Mouse (Mus musculus) gastrocnemius, adult 2 months (tissue): ENCODE results near the gene Map7. TPM values are rescaled to one million over a fixed set of nuclear protein-coding genes. Genes with fewer than 3 reads are reported as not detected.

Experiments used
- DNase-seq: peaks from one replicate; pipeline ENCODE4 v3.0.0; 2022
- H3K27ac ChIP-seq: fragments of 200-600 bp; 2 replicates; pipeline ENCODE4 v1.8.1; 2022; ENCODE audit warnings: mild to moderate bottlenecking
- H3K4me3 ChIP-seq: fragments of 200-600 bp; 2 replicates; pipeline ENCODE4 v1.8.1; 2022; ENCODE audit warnings: mild to moderate bottlenecking, moderate library complexity
- CTCF ChIP-seq: fragments of 200-600 bp; IDR thresholded peaks from 2 replicates; pipeline ENCODE4 v1.8.1; 2022; ENCODE audit warnings: antibody characterized with exemption, mild to moderate bottlenecking, moderate library complexity
- intact Hi-C: fragments of 180-260 bp; cut with DNase I; formaldehyde crosslinking; loops from one replicate; pipeline ENCODE4 v1.15.1; 2025
- total RNA-seq, 2 experiments: library from RNA; stranded (reverse); gene quantifications; 2 replicates each; pipeline ENCODE4 v1.2.3; 2021

Gene Map7
- total RNA-seq, 2 experiments from 2014 or later: 3.9 to 4.9 TPM

DNA sequence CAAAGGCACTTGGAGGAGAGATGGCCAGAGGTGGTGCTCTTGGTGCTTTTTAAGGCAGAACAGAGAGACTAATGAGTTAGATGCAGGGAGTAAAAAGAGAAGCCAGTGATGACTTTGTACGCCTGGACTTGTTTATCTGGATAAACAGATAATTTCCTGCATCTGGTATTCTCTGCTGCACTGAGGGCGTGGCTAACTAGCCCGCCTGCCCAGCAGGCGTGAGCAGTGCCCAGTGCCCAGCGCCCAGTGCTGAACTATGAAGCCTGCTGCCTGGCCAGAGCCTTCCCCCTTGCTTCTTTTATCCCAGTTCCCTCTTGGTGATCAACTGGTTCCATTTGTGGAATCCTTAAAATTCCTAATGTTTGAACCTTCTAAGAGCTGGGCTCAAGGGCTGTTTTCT lies 81.8 kb downstream of the Map7 start:
- Histone ChIP-seq H3K4me3 (no peak overlapping the region), H3K27ac (no peak overlapping the region)
- no peak for DNase-seq
- TF ChIP-seq CTCF: no peak
- intact Hi-C loops: no loop called here

DNA sequence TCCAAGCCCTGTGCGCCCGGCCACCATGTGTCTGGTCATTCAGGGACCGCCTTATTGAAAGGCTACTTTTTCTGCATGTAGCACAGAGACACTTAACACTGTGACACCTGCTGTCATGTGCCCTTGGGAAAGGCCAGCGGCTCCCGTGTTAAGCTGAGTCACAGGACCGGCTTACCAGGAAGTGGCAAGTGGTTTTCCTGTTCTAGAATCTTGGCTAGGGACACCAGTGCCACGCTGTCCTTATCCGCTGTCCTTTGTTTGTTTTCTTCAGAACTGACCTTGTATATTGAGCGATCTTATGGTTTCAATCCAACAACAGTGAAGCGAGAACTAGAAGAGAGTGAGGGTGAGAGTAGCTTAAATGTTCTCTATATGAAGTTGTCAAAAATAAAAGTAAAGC lies 85.2 kb downstream of the Map7 start:
- intact Hi-C loops: no loop called here
- H3K4me3 ChIP-seq: no peak overlapping the region
- no peak for DNase-seq
- H3K27ac ChIP-seq: no peak overlapping the region
- TF ChIP-seq CTCF: no peak

DNA sequence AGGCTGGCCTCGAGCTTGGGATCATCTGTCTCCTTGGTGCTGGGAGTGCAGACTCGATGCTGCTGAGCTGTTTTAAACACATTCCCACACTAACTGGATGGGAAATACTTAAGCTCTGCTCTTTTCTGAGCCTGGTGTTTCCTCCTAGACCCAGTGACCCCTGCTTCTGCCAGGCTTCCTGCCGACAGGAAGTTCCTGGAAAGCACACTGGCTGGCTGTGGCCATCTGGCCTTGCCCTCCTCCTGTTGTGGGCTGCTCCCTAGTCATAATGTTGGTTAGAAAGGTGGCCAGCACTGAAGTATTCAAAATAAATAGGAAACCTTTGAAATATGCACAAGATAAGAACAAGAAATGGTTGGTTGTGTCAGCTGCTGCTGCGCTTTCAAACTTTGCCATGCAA lies 86.2 kb downstream of the Map7 start:
- no peak overlapping the region for H3K4me3 ChIP-seq
- no peak for TF ChIP-seq CTCF
- DNase-seq: no peak
- intact Hi-C loops: no loop called here
- H3K27ac ChIP-seq: no peak overlapping the region

DNA sequence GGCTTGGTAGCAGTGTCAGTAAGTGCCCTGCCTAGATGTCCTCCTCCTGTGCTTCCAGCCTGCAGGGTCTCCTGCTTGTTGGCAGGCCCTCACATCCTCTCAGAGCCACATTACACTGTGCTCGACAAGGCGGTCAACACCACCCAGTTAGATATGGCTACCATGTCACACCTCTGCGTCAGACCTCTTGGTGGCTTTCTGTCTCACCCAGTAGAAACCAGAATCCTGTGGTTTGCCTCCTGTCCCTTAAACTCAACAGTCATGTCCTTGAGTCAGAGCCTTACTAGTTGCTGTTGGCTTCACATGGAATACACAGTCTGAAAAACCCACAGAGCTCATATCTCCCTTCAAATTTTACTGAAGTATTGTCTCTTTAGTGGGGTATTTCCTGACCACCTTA lies 87.4 kb downstream of the Map7 start:
- no peak overlapping the region for H3K4me3 ChIP-seq
- intact Hi-C loops: no loop called here
- no peak for TF ChIP-seq CTCF
- no peak overlapping the region for H3K27ac ChIP-seq
- no peak for DNase-seq

DNA sequence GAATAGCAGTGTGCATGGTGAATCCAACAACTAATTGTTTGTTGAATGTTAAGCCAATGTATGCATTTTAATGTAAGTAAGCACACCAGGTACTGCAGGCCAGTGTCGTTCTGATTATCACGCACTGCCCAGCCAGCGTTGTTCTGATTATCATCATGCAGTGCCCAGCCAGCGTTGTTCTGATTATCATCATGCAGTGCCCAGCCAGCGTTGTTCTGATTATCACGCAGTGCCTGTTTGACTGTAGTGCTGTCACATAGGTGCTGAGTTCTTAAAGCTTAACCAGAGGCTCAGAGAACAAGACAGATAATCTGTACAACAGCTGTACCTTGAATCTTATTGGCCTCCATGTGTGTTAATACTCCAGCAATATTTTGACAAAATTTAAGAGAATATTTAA lies 88.0 kb downstream of the Map7 start:
- TF ChIP-seq CTCF: no peak
- intact Hi-C loops: no loop called here
- no peak overlapping the region for H3K27ac ChIP-seq
- H3K4me3 ChIP-seq: no peak overlapping the region
- DNase-seq: no peak

DNA sequence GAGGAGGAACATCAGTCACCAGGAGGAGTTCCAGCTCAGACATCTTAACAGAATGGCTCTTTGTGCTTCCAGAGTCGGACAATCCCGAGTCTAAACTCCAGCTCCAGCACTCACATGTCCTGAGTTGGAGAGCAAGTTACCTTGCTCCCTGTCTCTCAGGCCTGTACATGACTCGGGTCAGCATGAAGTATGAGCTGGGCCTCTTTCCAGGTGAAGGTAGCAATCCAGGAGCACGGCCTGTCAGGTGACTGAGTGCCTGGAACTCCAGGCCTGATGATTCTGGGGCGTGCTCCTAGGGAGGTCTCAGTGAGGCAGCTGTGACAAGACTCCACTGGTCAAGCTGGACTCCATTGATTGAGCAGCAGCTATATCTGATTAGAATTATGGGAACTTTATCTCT lies 90.0 kb downstream of the Map7 start:
- Histone ChIP-seq H3K27ac (no peak overlapping the region), H3K4me3 (no peak overlapping the region)
- intact Hi-C loops: no loop called here
- no peak for DNase-seq
- TF ChIP-seq CTCF: no peak

DNA sequence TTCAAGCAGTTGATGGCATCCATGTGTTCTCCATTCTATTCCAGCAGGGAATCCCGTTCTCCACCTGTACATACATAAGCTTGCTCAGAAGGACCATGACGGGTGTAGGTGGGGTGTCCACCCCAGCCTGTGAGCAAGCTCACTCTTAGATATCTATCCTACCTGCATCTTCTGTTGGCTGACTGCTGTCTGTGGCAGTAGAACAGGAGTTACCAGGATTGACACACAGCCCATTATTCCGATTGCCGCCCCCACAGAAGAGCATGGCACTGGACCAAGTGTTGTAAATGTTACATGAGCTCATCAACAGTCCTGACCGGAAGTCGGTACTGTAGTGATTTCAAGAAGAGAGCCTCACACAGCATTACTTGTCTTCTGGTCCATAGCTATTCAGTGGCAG lies 92.6 kb downstream of the Map7 start:
- no peak overlapping the region for H3K4me3 ChIP-seq
- TF ChIP-seq CTCF: no peak
- no peak overlapping the region for H3K27ac ChIP-seq
- intact Hi-C loops: no loop called here
- no peak for DNase-seq

DNA sequence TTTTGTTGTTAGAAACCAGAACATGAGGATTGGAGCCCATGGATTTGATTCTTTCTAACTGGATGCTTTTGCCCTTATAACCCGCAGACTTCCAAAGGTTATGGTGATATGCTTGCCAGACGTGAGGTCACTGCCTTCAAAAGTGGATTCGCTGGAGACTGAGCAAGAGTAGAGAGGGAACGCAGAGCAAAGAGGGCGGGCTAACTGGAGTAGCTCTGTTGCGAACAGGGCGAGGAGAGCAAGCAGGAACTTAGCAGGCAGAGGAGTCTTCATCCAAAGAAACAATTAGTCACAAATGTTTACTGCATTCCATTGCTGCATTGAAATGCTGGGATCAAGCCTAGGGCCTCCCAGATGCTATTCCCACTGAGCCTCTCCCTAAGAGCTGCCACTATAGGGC lies 95.0 kb downstream of the Map7 start:
- Histone ChIP-seq H3K27ac (no peak overlapping the region), H3K4me3 (no peak overlapping the region)
- intact Hi-C loops: no loop called here
- no peak for DNase-seq
- no peak for TF ChIP-seq CTCF

DNA sequence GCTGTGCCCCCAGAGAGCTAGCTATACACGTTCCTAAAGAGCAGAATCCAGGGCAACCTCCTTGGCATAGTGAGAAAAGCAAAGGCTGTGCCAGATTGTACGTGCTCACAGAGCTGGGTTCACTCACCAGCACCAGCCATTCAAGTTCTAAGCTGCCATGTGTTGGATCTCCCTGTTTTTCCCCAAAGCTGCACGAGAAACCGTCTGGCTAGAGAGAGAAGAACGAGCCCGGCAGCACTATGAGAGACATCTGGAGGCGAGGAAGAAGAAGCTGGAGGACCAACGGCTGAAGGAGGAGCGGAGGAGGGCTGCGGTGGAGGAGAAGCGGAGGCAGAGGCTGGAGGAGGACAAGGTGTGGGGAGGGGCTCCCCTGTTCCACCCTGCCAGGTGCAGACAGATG lies 96.8 kb downstream of the Map7 start:
- Histone ChIP-seq H3K4me3 (no peak overlapping the region), H3K27ac (no peak overlapping the region)
- TF ChIP-seq CTCF: no peak
- intact Hi-C loops: no loop called here
- no peak for DNase-seq

DNA sequence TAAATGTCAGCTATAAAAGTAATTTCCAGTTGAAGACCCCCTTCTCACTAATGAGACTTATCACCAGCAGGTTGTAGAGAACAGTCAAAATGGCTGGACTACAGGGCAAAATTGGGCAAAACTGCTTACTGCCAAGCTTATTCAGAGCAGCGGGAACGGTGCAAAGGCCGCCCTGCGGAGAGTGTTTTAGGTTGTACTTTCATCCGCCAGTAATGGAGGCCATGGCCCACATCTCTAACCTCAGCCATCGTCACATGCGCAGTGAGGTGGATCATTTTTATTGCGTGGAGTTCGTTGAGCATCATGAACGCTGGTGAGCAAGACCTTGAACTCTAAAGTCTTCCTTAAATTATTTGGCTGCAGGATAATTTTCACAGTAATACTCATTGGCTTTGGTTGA lies 100.8 kb downstream of the Map7 start:
- intact Hi-C loops: no loop called here
- H3K4me3 ChIP-seq: no peak overlapping the region
- DNase-seq: no peak
- no peak for TF ChIP-seq CTCF
- no peak overlapping the region for H3K27ac ChIP-seq

DNA sequence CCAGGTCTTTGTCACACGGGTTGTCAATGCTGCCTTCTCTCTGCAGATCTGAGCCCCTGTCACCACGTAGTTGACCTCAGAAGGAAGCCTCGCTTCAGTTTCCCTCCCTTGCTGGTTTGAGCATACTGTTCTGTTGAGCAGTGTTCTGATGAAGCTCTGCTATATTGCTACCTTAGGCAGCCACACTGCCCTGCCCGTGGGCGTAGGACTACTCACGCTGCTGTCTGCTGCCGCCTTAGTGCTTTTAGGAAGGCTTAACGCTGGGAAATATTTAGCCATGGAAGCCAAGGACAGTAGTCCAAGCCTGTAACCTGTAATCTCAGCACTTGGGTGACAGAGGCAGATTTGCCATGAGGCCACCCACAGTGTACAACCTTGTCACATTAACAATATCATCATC lies 107.3 kb downstream of the Map7 start:
- intact Hi-C loops: no loop called here
- H3K27ac ChIP-seq: no peak overlapping the region
- H3K4me3 ChIP-seq: no peak overlapping the region
- TF ChIP-seq CTCF: no peak
- no peak for DNase-seq

DNA sequence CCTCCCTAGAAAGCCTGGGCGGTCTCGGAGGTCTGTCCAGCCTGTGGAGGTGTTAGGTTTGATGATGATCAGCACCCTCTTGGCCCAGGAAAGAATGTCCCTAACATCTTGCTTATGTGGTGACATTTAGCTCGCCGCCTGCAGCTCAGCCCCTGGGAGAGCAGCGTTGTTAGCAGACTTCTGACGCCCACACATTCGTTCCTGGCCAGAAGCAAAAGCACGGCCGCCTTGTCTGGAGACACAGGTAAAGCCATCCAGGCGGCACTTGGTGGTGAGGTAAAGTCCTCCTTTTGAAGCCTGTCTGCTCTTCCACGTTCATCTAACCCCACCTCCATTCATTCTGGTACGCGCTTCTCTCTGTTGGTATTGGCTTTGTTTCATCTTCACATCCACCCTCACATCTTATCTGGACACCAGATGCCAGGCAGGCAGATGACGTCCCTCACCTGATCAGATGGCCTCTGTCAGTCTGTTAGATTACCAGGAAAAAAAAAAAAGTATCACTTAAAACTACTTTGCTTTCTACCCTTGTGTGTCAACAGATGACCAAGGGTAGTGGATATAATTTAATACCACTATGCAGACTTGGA lies 108.9 kb downstream of the Map7 start:
- no peak overlapping the region for H3K4me3 ChIP-seq
- intact Hi-C loops: no loop called here
- no peak for TF ChIP-seq CTCF
- no peak for DNase-seq
- H3K27ac ChIP-seq: no peak overlapping the region

DNA sequence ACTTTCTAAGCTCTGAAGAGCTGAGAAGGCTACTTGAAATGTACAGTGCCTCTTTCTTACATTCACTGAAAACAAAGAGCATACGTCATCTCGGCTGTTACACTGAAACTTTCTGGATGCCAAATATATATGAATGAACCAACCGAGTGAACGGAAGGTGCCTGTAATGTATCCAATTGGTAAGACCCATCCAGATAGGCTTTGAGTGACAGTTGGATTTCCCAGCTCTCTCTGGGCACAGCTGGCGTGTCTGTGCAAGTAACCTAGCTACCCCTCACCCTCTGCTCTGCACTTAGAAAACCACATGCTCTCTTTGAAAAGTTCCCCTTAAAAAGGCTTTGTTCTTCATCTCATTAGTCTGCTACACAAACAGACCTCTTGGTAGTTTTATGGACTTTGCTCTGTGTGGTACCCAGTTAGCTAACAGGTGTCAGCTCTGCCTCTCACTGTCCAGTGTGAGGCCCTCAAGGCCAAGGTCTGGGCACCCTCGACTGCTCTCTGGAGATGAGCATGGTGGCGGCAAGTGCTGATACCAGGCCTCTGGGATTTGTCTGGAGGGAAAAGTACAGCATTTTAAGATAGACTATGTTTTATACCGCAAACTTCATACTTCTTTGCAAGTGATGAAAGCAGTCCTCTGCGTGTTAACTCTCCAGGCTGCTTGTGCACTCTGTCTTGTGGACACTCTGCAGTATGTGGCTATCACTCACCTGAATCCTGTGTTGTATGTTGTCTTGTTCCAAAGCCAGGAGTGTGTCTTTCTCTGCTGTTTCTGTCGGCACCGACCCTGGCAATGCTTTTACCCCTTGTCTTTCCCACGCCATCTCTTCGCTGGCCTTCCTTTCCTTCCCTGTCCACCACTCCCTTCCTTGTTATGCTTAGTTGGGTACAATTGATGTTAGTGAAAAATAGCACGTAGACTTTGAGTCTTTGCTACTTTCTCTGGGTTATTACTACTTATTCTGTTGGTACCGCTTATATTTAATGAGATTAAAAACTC lies 109.8 kb downstream of the Map7 start:
- H3K4me3 ChIP-seq: no peak overlapping the region
- no peak overlapping the region for H3K27ac ChIP-seq
- intact Hi-C loops: no loop called here
- no peak for DNase-seq
- no peak for TF ChIP-seq CTCF

DNA sequence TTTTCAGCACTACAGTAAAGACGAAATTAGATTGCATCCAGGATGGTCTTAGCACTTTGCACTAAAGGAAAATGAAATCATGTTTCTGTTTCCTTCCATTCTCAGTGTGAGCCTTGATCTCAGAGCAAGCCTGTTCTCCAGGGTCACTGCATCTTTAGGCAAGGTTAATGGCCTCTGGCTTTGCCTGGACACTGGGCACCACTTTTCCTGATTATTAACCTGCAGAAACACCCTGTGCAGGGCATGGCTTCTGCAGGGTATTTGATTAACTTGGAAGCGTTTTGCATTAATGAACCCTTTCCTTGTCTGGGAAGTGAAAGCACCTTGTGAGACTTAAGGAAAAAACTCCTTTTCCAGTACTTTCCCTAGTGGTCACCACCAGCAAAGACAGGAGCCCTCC lies 111.2 kb downstream of the Map7 start:
- no peak overlapping the region for H3K27ac ChIP-seq
- intact Hi-C loops: no loop called here
- TF ChIP-seq CTCF: no peak
- no peak for DNase-seq
- H3K4me3 ChIP-seq: no peak overlapping the region
